Mouse (Mus musculus): Measurements from ENCODE around the gene Fbxl7. TPM values are rescaled to one million over a fixed set of nuclear protein-coding genes. Genes with fewer than 3 reads are reported as not detected.

Gene Fbxl7
- 9.1 and 10.1 TPM in 2 replicates for polyA plus RNA-seq (2015; fragmentation: Nextera tagmentation; extraction: Ambion mirVana)

- WGBS: under 1% methylated on average over 46 of the region's 58 CpGs
- peaks cover 6% of the 10 kb centered on the region for H3K4me1 ChIP-seq (ENCODE audit: control insufficient read depth, insufficient read depth, low read depth, low read length)
- ATAC-seq: peak; percentile 92
- H3K36me3 ChIP-seq (ENCODE audit: control insufficient read depth, insufficient read depth, low read length): no peaks in the 10 kb centered on the region
- peak within 1 kb of the TSS; percentile 98 for H3K4me2 ChIP-seq (ENCODE audit: low read length)
- H3K9ac ChIP-seq (ENCODE audit: low read depth, low read length): peak within 1 kb of the TSS; percentile 88
- H3K27ac ChIP-seq (ENCODE audit: low read depth, low read length): peak within 1 kb of the TSS; percentile 86
- H3K4me3 ChIP-seq (ENCODE audit: low read length): peak within 1 kb of the TSS; percentile 91
- no peaks in the 10 kb centered on the region for H3K27me3 ChIP-seq (replicated peaks; ENCODE audit: control insufficient read depth, insufficient read depth, low read length)
- no peaks in the 10 kb centered on the region for H3K9me3 ChIP-seq (ENCODE audit: control insufficient read depth, low read length)
Measured at GRCm38 (mm10) chr15:26895251-26895711, at the start of gene Fbxl7. Gene Fbxl7, minus strand, starts transcription at chr15:26895580.

- H3K9ac ChIP-seq (ENCODE audit: low read depth, low read length): no peak overlapping the region
- H3K4me2 ChIP-seq (ENCODE audit: low read length): no peak overlapping the region
- H3K4me3 ChIP-seq (ENCODE audit: low read length): no peak overlapping the region
- no peak for ATAC-seq
- H3K27ac ChIP-seq (ENCODE audit: low read depth, low read length): no peak overlapping the region
- no peaks in the 10 kb centered on the region for H3K4me1 ChIP-seq (ENCODE audit: control insufficient read depth, insufficient read depth, low read depth, low read length)
- H3K36me3 ChIP-seq (ENCODE audit: control insufficient read depth, insufficient read depth, low read length): no peaks in the 10 kb centered on the region
- WGBS: 75% methylated on average over 2 of the region's 2 CpGs
- H3K27me3 ChIP-seq (replicated peaks; ENCODE audit: control insufficient read depth, insufficient read depth, low read length): no peaks in the 10 kb centered on the region
- H3K9me3 ChIP-seq (ENCODE audit: control insufficient read depth, low read length): no peaks in the 10 kb centered on the region
Measured at GRCm38 (mm10) chr15:26922026-26922425, 26.6 kb upstream of the Fbxl7 start.

GRCm38 (mm10) chr15:26913427-26913826 lies 18.0 kb upstream of the Fbxl7 start:
- no peak overlapping the region for H3K4me3 ChIP-seq (ENCODE audit: low read length)
- no peak overlapping the region for H3K9ac ChIP-seq (ENCODE audit: low read depth, low read length)
- no peak overlapping the region for H3K27ac ChIP-seq (ENCODE audit: low read depth, low read length)
- no peaks in the 10 kb centered on the region for H3K9me3 ChIP-seq (ENCODE audit: control insufficient read depth, low read length)
- no peaks in the 10 kb centered on the region for H3K4me1 ChIP-seq (ENCODE audit: control insufficient read depth, insufficient read depth, low read depth, low read length)
- no peaks in the 10 kb centered on the region for H3K36me3 ChIP-seq (ENCODE audit: control insufficient read depth, insufficient read depth, low read length)
- ATAC-seq: no peak
- H3K27me3 ChIP-seq (replicated peaks; ENCODE audit: control insufficient read depth, insufficient read depth, low read length): no peaks in the 10 kb centered on the region
- H3K4me2 ChIP-seq (ENCODE audit: low read length): no peak overlapping the region

GRCm38 (mm10) chr15:26895761-26896160 lies 381 bp upstream of the Fbxl7 start:
- Histone ChIP-seq H3K27me3 (replicated peaks; ENCODE audit: control insufficient read depth, insufficient read depth, low read length) (no peaks in the 10 kb centered on the region), H3K4me3 (ENCODE audit: low read length) (peak overlapping the region; percentile 91), H3K4me2 (ENCODE audit: low read length) (peak overlapping the region; percentile 98), H3K9ac (ENCODE audit: low read depth, low read length) (peak overlapping the region; percentile 88), H3K9me3 (ENCODE audit: control insufficient read depth, low read length) (no peaks in the 10 kb centered on the region), H3K4me1 (ENCODE audit: control insufficient read depth, insufficient read depth, low read depth, low read length) (peaks cover 6% of the 10 kb centered on the region), H3K27ac (ENCODE audit: low read depth, low read length) (peak overlapping the region; percentile 86), H3K36me3 (ENCODE audit: control insufficient read depth, insufficient read depth, low read length) (no peaks in the 10 kb centered on the region)
- ATAC-seq: peak; percentile 9; the same call in 1 of the 2 replicates
- under 1% methylated on average over 14 of the region's 14 CpGs for WGBS

GRCm38 (mm10) chr15:26894801-26895229 lies 565 bp downstream of the Fbxl7 start:
- H3K4me1 ChIP-seq (ENCODE audit: control insufficient read depth, insufficient read depth, low read depth, low read length): peaks cover 6% of the 10 kb centered on the region
- WGBS: 0% methylated on average over 16 of the region's 28 CpGs
- H3K27me3 ChIP-seq (replicated peaks; ENCODE audit: control insufficient read depth, insufficient read depth, low read length): no peaks in the 10 kb centered on the region
- H3K4me2 ChIP-seq (ENCODE audit: low read length): peak overlapping the region; percentile 98
- no peaks in the 10 kb centered on the region for H3K9me3 ChIP-seq (ENCODE audit: control insufficient read depth, low read length)
- ATAC-seq: peak; percentile 76; the same call in 1 of the 2 replicates
- H3K4me3 ChIP-seq (ENCODE audit: low read length): peak overlapping the region; percentile 91
- H3K27ac ChIP-seq (ENCODE audit: low read depth, low read length): peak overlapping the region; percentile 86
- H3K9ac ChIP-seq (ENCODE audit: low read depth, low read length): peak overlapping the region; percentile 88
- no peaks in the 10 kb centered on the region for H3K36me3 ChIP-seq (ENCODE audit: control insufficient read depth, insufficient read depth, low read length)

- H3K27ac ChIP-seq (ENCODE audit: low read depth, low read length): peak overlapping the region; percentile 86
- H3K9ac ChIP-seq (ENCODE audit: low read depth, low read length): peak overlapping the region; percentile 43
Measured at GRCm38 (mm10) chr15:26894031-26894655, 1.2 kb downstream of the Fbxl7 start.

GRCm38 (mm10) chr15:26893136-26893535 lies 2.2 kb downstream of the Fbxl7 start:
- ATAC-seq: no peak
- peaks cover 6% of the 10 kb centered on the region for H3K4me1 ChIP-seq (ENCODE audit: control insufficient read depth, insufficient read depth, low read depth, low read length)
- H3K27me3 ChIP-seq (replicated peaks; ENCODE audit: control insufficient read depth, insufficient read depth, low read length): no peaks in the 10 kb centered on the region
- no peak overlapping the region for H3K4me3 ChIP-seq (ENCODE audit: low read length)
- H3K4me2 ChIP-seq (ENCODE audit: low read length): peak overlapping the region; percentile 40
- no peak overlapping the region for H3K9ac ChIP-seq (ENCODE audit: low read depth, low read length)
- H3K27ac ChIP-seq (ENCODE audit: low read depth, low read length): no peak overlapping the region
- no peaks in the 10 kb centered on the region for H3K9me3 ChIP-seq (ENCODE audit: control insufficient read depth, low read length)
- 45% methylated on average over 4 of the region's 4 CpGs for WGBS
- no peaks in the 10 kb centered on the region for H3K36me3 ChIP-seq (ENCODE audit: control insufficient read depth, insufficient read depth, low read length)

More at GRCm38 (mm10) chr15:26894031-26894655, 1.2 kb downstream of the Fbxl7 start:
- Histone ChIP-seq H3K27me3 (replicated peaks; ENCODE audit: control insufficient read depth, insufficient read depth, low read length) (no peaks in the 10 kb centered on the region), H3K9me3 (ENCODE audit: control insufficient read depth, low read length) (no peaks in the 10 kb centered on the region), H3K4me3 (ENCODE audit: low read length) (peak overlapping the region; percentile 91), H3K36me3 (ENCODE audit: control insufficient read depth, insufficient read depth, low read length) (no peaks in the 10 kb centered on the region), H3K4me1 (ENCODE audit: control insufficient read depth, insufficient read depth, low read depth, low read length) (peaks cover 6% of the 10 kb centered on the region), H3K4me2 (ENCODE audit: low read length) (peak overlapping the region; percentile 98)
- WGBS: under 1% methylated on average over 12 of the region's 12 CpGs
- ATAC-seq: no peak

- ATAC-seq: no peak
- Histone ChIP-seq H3K4me3 (ENCODE audit: low read length) (no peak overlapping the region), H3K9ac (ENCODE audit: low read depth, low read length) (no peak overlapping the region), H3K36me3 (ENCODE audit: control insufficient read depth, insufficient read depth, low read length) (no peaks in the 10 kb centered on the region), H3K4me2 (ENCODE audit: low read length) (no peak overlapping the region), H3K27ac (ENCODE audit: low read depth, low read length) (no peak overlapping the region), H3K27me3 (replicated peaks; ENCODE audit: control insufficient read depth, insufficient read depth, low read length) (no peaks in the 10 kb centered on the region), H3K4me1 (ENCODE audit: control insufficient read depth, insufficient read depth, low read depth, low read length) (peaks cover 6% of the 10 kb centered on the region), H3K9me3 (ENCODE audit: control insufficient read depth, low read length) (no peaks in the 10 kb centered on the region)
- WGBS: 72% methylated on average over 5 of the region's 5 CpGs
Measured at GRCm38 (mm10) chr15:26889971-26890370, 5.4 kb downstream of the Fbxl7 start.

- Histone ChIP-seq H3K9me3 (ENCODE audit: control insufficient read depth, low read length) (no peaks in the 10 kb centered on the region), H3K27ac (ENCODE audit: low read depth, low read length) (no peak overlapping the region), H3K4me1 (ENCODE audit: control insufficient read depth, insufficient read depth, low read depth, low read length) (no peaks in the 10 kb centered on the region; the same call in 1 of the 2 replicates), H3K4me3 (ENCODE audit: low read length) (no peak overlapping the region), H3K9ac (ENCODE audit: low read depth, low read length) (no peak overlapping the region), H3K4me2 (ENCODE audit: low read length) (no peak overlapping the region), H3K36me3 (ENCODE audit: control insufficient read depth, insufficient read depth, low read length) (no peaks in the 10 kb centered on the region), H3K27me3 (replicated peaks; ENCODE audit: control insufficient read depth, insufficient read depth, low read length) (no peaks in the 10 kb centered on the region)
- WGBS: 71% methylated on average over 10 of the region's 10 CpGs
- ATAC-seq: no peak
Measured at GRCm38 (mm10) chr15:26888170-26888569, 7.2 kb downstream of the Fbxl7 start.
